Mouse (Mus musculus) macrophage (primary cell): ENCODE data around the gene Taf1b. TPM values are rescaled to one million over a fixed set of nuclear protein-coding genes. Genes with fewer than 3 reads are reported as not detected.
"Not testable (repeated sequence)": the region's sequence is repeated elsewhere in the genome, so short reads cannot be mapped to it uniquely, and the experiment has no call there.

ENCODE experiments used
- H3K27ac ChIP-seq: fragments of 350-480 bp; formaldehyde crosslinking; 2 replicates; pipeline ENCODE4 v1.9.0; 2021
- H3K36me3 ChIP-seq: fragments of 350-480 bp; formaldehyde crosslinking; 2 replicates; pipeline ENCODE4 v1.9.0; 2021; ENCODE audit errors: inconsistent target
- H3K4me3 ChIP-seq: fragments of 350-480 bp; formaldehyde crosslinking; 2 replicates; pipeline ENCODE4 v1.9.0; 2021; ENCODE audit errors: inconsistent target
- H3K79me2 ChIP-seq: fragments of 350-480 bp; formaldehyde crosslinking; 2 replicates; pipeline ENCODE4 v1.9.0; 2021; ENCODE audit errors: inconsistent target
- WGBS: methylation state at CpG from one replicate; pipeline ENCODE4 v1.1.7; 2026; ENCODE audit warnings: inconsistent platforms; ENCODE audit not compliant: missing documents; 5-methylcytosine and 5-hydroxymethylcytosine counted together
- polyA plus RNA-seq: library from polyadenylated mRNA; stranded (reverse); fragments of 250-400 nt; gene quantifications from 3 replicates; pipeline ENCODE4 v1.2.4, GENCODE M21; 2018; ENCODE audit warnings: inconsistent platforms

Taf1b gene
- polyA plus RNA-seq, 1 experiment from 2014 or later, result 10.3 TPM

- H3K4me3 ChIP-seq, result no peak overlapping the region
- H3K79me2 ChIP-seq, result no peaks in the 10 kb centered on the region
- WGBS, result 82% methylated on average over 3 of the region's 3 CpGs
- no peak overlapping the region for H3K27ac ChIP-seq
- H3K36me3 ChIP-seq, result peaks cover 28% of the 10 kb centered on the region; the same call in 1 of the 2 replicates
Measured at GRCm38 (mm10) chr12:24521076-24521475, 22.9 kb downstream of the Taf1b start.

GRCm38 (mm10) chr12:24525065-24525464, 26.9 kb downstream of the Taf1b start:
- not testable (repeated sequence) for H3K4me3 ChIP-seq, H3K36me3 ChIP-seq, H3K27ac ChIP-seq, H3K79me2 ChIP-seq
- 90% methylated on average over 7 of the region's 7 CpGs for WGBS

- H3K79me2 ChIP-seq, result no peaks in the 10 kb centered on the region
- no peak overlapping the region for H3K4me3 ChIP-seq
- H3K36me3 ChIP-seq, result no peaks in the 10 kb centered on the region
- WGBS, result 61% methylated on average over 5 of the region's 5 CpGs
- no peak overlapping the region for H3K27ac ChIP-seq
Measured at GRCm38 (mm10) chr12:24536390-24536789, 38.2 kb downstream of the Taf1b start.

GRCm38 (mm10) chr12:24537201-24537600, 39.0 kb downstream of the Taf1b start:
- Histone ChIP-seq H3K4me3 (no peak overlapping the region), H3K79me2 (no peaks in the 10 kb centered on the region), H3K27ac (no peak overlapping the region), H3K36me3 (no peaks in the 10 kb centered on the region)
- WGBS, result 97% methylated on average over 2 of the region's 2 CpGs

- H3K4me3 ChIP-seq, result no peak overlapping the region
- H3K27ac ChIP-seq, result no peak overlapping the region
- 100% methylated on average over 4 of the region's 4 CpGs for WGBS
- no peaks in the 10 kb centered on the region for H3K36me3 ChIP-seq
- no peaks in the 10 kb centered on the region for H3K79me2 ChIP-seq
Measured at GRCm38 (mm10) chr12:24537965-24538364, 39.8 kb downstream of the Taf1b start.

- Histone ChIP-seq H3K79me2 (no peaks in the 10 kb centered on the region), H3K36me3 (no peaks in the 10 kb centered on the region), H3K27ac (no peak overlapping the region), H3K4me3 (no peak overlapping the region)
- WGBS, result 82% methylated on average over 15 of the region's 16 CpGs
Measured at GRCm38 (mm10) chr12:24541426-24542154, 43.4 kb downstream of the Taf1b start.

- no peak overlapping the region for H3K4me3 ChIP-seq
- H3K79me2 ChIP-seq, result no peaks in the 10 kb centered on the region
- 0 out of 2 replicates have a peak, but pooled peaks cover 17% of the 10 kb centered on the region for H3K36me3 ChIP-seq
- 69% methylated on average over 8 of the region's 8 CpGs for WGBS
- H3K27ac ChIP-seq, result no peak overlapping the region
Measured at GRCm38 (mm10) chr12:24547686-24548085, 49.5 kb downstream of the Taf1b start.

GRCm38 (mm10) chr12:24548885-24549284, 50.7 kb downstream of the Taf1b start:
- 95% methylated on average over 6 of the region's 6 CpGs for WGBS
- Histone ChIP-seq H3K4me3 (no peak overlapping the region), H3K36me3 (0 out of 2 replicates have a peak, but pooled peaks cover 18% of the 10 kb centered on the region)

GRCm38 (mm10) chr12:24552531-24552930, 54.4 kb downstream of the Taf1b start:
- no peak overlapping the region for H3K27ac ChIP-seq
- no peaks in the 10 kb centered on the region for H3K79me2 ChIP-seq
- H3K36me3 ChIP-seq, result 0 out of 2 replicates have a peak, but pooled peaks cover 18% of the 10 kb centered on the region
- H3K4me3 ChIP-seq, result no peak overlapping the region
- WGBS, result 75% methylated on average over 2 of the region's 2 CpGs

More at GRCm38 (mm10) chr12:24548885-24549284, 50.7 kb downstream of the Taf1b start:
- Histone ChIP-seq H3K27ac (no peak overlapping the region), H3K79me2 (no peaks in the 10 kb centered on the region)

GRCm38 (mm10) chr12:24555976-24556375, 57.8 kb downstream of the Taf1b start:
- WGBS, result 88% methylated on average over 8 of the region's 8 CpGs
- Histone ChIP-seq H3K27ac (no peak overlapping the region), H3K36me3 (0 out of 2 replicates have a peak, but pooled peaks cover 4% of the 10 kb centered on the region), H3K79me2 (no peaks in the 10 kb centered on the region), H3K4me3 (no peak overlapping the region)

- H3K27ac ChIP-seq, result no peak overlapping the region
- 91% methylated on average over 7 of the region's 7 CpGs for WGBS
- no peak overlapping the region for H3K4me3 ChIP-seq
- no peaks in the 10 kb centered on the region for H3K79me2 ChIP-seq
- no peaks in the 10 kb centered on the region for H3K36me3 ChIP-seq
Measured at GRCm38 (mm10) chr12:24563395-24563960, 65.3 kb downstream of the Taf1b start.

- WGBS, result 88% methylated on average over 6 of the region's 6 CpGs
- no peaks in the 10 kb centered on the region for H3K36me3 ChIP-seq
- no peak overlapping the region for H3K4me3 ChIP-seq
- H3K79me2 ChIP-seq, result no peaks in the 10 kb centered on the region
- no peak overlapping the region for H3K27ac ChIP-seq
Measured at GRCm38 (mm10) chr12:24565311-24565710, 67.2 kb downstream of the Taf1b start.

GRCm38 (mm10) chr12:24567606-24568005, 69.4 kb downstream of the Taf1b start:
- Histone ChIP-seq H3K4me3 (no peak overlapping the region), H3K27ac (no peak overlapping the region), H3K79me2 (no peaks in the 10 kb centered on the region), H3K36me3 (no peaks in the 10 kb centered on the region)
- 90% methylated on average over 3 of the region's 3 CpGs for WGBS

GRCm38 (mm10) chr12:24571523-24572392, 73.6 kb downstream of the Taf1b start, which contains the start of gene Grhl1:
TSS of gene Grhl1 (plus strand) at chr12:24572283.
- H3K27ac ChIP-seq, result no peak within 1 kb of the TSS
- 4% methylated on average over 49 of the region's 64 CpGs for WGBS

More at GRCm38 (mm10) chr12:24571523-24572392, 73.6 kb downstream of the Taf1b start, which contains the start of gene Grhl1:
- Histone ChIP-seq H3K4me3 (peak within 1 kb of the TSS; percentile 9; the same call in 1 of the 2 replicates), H3K36me3 (no peaks in the 10 kb centered on the region), H3K79me2 (no peaks in the 10 kb centered on the region)
